Mouse (Mus musculus): ENCODE measurements around the gene Tigit.

- TF ChIP-seq CTCF (IDR thresholded peaks at IDR 0.05; ENCODE audit: low read depth), result no peak
- no peak for TF ChIP-seq EP300 (IDR thresholded peaks at IDR 0.05; ENCODE audit: low read depth)
These were observed 10.5 kb upstream of the Tigit start for GRCm38 (mm10) chr16:43674400-43674799.

Measured in liver, embryonic 14.5 days (tissue).